Mouse (Mus musculus) adrenal gland, postnatal 4 days (tissue): Measurements from ENCODE around the gene Cpeb4. TPM values are rescaled to one million over a fixed set of nuclear protein-coding genes. Genes with fewer than 3 reads are reported as not detected.

Source experiments
- DNase-seq, 2 experiments: peaks; one replicate each; pipeline ENCODE4 v3.0.0; 2021 to 2022; ENCODE audit warnings: low spot score in 2 of 2, mixed read lengths in 2 of 2
- long read RNA-seq, 2 experiments: library from polyadenylated mRNA; stranded (forward); transcript quantifications; one replicate each; pipeline ENCODE4 v2.0.0; 2021
- total RNA-seq, 2 experiments: library from RNA; stranded (reverse); gene quantifications; 2 replicates each; pipeline ENCODE4 v1.2.3; 2021

Cpeb4 gene
- 10 to 100 TPM; 78.2 to 91.3 TPM for total RNA-seq
- long read RNA-seq, experiment 1, partial matches to known transcripts: 0 of 2 reads
- long read RNA-seq, experiment 1, other reads (novel, unspliced or antisense): 2 of 2 reads
- long read RNA-seq, experiment 2, partial matches to known transcripts: 7 of 12 reads
- long read RNA-seq, experiment 2, other reads (novel, unspliced or antisense): 5 of 12 reads

DNA sequence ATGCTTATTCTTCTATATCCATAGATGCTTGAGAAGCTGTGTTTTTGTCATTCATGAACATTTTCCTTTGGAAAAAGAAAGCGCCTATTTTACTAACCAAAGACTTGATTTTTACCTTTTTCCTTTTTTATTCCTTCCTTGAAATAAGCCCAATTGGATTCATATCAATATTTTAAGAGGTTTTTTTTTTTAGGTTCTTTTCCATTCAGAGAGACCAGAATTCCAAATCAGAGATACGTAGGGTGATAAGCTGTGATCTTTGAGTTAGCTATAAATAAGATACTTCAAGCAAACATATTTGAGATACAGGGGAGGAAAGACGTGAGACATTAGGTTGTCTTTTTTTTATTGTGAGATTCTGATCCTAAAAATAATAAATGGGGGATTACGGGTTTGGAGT, at the start of gene Cpeb4:
Gene Cpeb4 (plus strand): TSS at position 301 of the 400 bp plus-strand sequence.
- DNase-seq: no peak

- DNase-seq: no peak
Measured at GRCm38 (mm10) chr11:31822556-31822955, 49.5 kb upstream of the Cpeb4 start.

GRCm38 (mm10) chr11:31823513-31823912, 48.5 kb upstream of the Cpeb4 start:
- no peak for DNase-seq

DNA sequence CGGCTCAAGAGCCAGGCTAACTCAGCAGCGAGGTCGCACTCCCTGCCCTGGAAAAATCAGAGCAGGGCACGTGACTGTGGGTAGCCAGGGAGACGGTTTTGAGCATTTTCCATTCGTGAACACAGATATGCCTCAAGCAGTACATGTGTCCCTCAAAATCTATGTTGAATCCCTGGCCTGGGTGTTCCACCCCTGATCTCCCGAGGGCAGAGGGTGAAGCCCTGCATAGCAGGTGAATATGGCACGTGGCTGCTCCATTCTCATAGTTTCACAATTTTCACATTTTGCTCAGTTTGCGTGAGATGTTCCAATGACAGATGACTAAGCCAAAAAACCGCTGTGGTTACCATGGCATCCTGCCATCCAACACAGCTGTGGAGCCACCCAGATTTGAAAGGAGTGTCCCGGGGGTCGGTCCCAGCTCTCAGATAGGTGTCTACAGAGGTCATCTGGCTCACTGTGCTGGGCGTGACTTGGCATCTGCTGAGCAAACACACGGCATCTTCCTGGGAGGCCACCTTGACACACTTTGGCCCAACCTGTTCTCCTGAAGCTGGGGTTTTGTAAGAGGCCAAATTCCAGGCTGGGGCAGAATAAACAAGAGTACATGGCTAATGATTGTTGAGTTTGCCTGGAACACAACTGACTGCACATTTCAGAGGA, 47.4 kb upstream of the Cpeb4 start:
- DNase-seq: peak in 1 of 2 experiments; percentile 42

- no peak for DNase-seq
Measured at GRCm38 (mm10) chr11:31828011-31828770, 43.8 kb upstream of the Cpeb4 start.

GRCm38 (mm10) chr11:31828771-31829072, 43.3 kb upstream of the Cpeb4 start:
- DNase-seq: no peak

DNA sequence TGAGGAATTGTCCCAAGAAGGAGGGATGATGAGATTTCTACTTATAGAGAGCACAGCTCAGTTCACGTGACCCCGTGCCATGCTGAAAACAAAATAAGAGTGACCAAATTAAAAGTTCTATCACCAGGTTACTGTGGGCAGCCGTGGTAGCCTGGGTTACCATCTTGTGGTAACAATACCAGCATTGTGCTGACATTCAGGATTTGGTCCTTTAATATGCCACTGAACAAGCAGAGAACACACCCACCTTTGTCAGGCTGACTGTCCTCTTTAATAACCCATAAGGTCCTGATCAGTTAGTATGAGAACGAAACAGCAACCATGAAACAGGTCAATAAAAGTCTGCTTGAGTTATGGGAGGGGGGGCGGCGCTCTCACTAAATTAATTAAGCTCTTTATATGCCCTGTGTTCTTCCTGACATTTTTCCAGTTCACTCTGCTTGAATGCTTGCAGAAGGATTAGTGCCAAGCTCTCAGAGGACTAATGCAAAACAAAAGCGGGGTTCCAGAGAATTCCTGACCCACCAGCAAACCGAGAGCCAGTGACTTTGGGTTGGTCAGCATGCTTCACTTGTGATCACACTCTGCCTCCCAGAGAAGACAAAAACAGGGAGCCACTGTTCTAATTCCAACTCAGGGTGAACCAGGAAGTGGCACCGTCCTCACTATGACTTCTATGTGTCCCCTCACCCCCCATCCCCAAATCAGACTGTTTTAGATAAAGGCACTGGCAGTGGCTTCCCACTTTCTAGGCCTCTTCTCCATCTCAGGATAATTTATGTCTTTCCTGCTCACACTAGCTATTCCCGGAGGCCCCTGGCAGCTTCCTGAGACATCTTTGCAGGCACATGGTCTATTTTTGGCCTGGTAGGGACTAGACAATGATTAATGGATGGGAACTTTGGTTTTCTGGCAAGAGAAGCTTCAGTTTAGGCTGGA, 41.5 kb upstream of the Cpeb4 start:
- DNase-seq: no peak

DNA sequence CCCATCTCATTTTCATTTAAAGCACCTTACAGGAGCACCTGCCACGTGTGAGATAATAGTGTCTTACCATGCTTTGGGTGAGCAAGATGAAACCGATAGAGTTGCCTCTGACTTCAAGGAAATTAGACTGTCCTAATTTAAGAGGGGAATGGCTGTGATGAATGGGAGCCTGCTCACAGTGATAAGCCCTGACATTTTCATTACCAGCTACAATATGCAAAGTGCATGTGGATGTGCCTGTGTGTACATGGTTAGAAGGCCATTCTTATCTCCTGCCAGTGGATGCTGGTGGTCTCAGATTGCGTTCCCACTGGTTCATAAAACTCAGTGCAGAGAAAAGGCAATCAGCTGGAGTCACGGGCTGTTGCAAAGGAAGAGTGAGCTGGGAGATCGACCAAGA, 40.6 kb upstream of the Cpeb4 start:
- DNase-seq: no peak

DNA sequence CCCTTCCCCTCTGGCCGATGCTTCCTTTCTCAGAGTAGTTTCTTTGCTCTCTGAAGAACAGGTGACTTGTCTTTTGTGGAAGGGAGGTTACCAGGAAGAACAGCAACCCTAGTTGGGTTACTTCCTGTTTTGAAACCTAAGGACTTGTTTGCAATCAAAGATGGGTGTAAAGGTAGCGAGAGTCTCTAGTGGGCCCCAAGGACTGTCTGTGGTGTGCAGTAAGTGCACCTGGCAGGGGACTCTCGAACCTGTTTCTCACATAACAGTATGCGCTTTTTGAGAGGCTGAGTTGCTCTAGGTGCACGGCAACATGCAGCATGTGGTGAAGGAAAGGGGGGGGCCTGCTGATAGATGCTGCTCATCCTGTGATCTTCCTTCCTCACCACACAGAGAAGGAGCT, 40.0 kb upstream of the Cpeb4 start:
- DNase-seq: no peak

- no peak for DNase-seq
Measured at GRCm38 (mm10) chr11:31832439-31832980, 39.5 kb upstream of the Cpeb4 start.

DNA sequence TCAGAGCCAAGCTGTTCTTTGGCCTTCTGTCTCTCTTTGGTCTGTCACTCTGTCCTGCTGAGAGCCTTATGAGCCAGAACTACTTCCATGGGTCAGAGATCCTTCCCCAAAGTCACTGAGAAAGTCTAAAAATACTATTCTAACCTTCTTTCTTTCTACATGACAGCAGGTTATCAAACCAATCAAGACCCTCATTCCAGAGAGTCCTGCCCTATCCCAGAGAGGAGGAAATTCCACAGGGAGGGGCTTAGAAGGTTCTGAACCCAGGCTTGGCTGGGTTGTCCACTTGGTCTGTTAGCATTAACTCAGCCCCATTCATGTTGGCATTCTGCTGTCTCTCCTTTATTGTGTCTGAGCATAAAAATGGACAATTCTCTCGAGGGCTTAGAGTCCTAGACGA, 38.5 kb upstream of the Cpeb4 start:
- no peak for DNase-seq

- no peak for DNase-seq
Measured at GRCm38 (mm10) chr11:31835352-31835751, 36.7 kb upstream of the Cpeb4 start.

DNA sequence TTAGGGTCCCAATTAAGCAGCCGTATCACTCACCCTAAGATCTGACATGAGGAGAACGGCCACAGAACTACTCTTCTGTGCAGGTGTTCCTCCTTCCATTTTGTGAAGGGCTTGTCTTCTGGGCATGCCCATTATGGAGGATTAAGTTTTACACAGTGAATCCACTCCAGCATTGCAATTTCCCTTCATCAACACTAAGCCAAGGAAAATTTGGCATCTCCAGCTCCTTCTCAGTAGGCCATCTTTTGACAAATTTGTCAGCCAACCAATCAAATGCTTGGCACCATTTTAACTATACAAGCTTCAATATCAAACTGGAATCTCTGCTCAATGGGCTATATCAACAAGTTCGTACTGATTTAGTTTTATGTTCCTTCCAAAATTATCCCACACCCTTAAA, 34.8 kb upstream of the Cpeb4 start:
- DNase-seq: no peak

GRCm38 (mm10) chr11:31837753-31838152, 34.3 kb upstream of the Cpeb4 start:
- DNase-seq: no peak

DNA sequence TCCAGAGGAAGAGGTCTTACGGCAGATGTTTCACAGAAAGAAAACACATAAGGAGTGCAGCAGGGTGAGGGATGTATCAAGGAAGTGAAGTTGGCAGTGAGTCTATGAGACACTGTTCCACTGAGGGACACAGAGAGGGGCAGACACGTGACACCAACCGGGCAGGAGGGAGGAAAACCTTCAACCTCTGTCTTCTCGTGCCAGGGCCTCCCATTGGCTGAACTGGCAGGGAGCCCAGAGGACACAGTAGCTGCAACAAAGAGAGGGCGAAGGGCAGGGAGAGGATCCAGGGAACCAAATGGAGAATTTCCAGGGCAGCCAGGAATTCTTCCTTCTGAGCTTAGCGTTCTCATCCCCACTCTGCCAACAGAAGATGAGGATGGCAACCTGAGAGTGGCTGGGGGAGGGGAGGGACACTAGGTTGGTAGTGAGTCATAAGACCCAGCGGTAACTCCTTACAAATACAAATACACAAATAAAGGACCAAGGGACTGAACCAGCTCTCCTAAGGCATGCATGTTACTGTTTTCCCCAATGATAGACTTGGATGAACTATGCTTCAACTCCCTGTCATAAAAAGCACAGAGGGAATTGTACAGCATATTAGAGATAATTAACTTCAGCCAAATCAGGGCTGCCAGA, 33.4 kb upstream of the Cpeb4 start:
- peak; percentile 43 to 80 for DNase-seq

GRCm38 (mm10) chr11:31839084-31839460, 32.9 kb upstream of the Cpeb4 start:
- no peak for DNase-seq

DNA sequence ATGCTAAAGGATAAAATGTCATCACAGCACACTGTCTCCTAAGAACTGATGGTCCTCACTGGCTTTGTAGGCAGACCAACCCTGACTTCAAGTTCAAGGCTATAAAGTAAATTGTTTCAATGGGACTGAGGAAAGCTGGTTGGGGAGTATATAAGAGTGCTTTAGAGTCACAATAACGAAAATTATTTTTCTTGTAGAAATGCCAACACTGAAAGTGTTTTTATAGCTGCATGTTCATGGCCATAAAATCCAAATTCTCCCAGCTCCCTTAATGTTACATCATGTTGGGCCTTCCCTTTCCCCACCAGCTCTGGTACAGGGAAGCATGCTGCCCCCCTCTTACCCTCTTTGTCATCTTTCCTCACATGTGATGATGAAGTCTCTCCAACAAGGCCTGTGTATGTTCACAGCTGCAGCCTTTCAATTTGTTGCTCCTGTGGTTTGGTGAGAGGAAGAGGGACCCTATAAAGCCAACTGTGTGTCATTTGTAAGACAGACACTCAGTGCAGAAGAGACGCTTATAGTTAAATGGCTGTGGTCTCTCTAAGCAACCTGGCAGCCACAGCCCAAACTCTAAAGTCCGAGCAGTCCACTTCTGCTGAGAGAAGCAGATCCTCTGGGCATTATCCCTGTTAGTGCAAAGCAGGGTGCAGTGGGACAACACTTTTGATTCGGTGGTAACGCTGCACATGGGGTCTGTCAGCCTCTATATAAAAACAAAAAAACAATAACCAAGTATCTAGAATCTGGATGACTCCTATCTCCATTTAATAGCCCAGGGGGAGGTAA, 29.6 kb upstream of the Cpeb4 start:
- DNase-seq: no peak

- no peak for DNase-seq
Measured at GRCm38 (mm10) chr11:31843177-31843833, 28.7 kb upstream of the Cpeb4 start.

GRCm38 (mm10) chr11:31843834-31844188, 28.2 kb upstream of the Cpeb4 start:
- DNase-seq: no peak
